Comparison of ENCODE assay signal across 8 mouse cellular contexts in the genomic region with DNA sequence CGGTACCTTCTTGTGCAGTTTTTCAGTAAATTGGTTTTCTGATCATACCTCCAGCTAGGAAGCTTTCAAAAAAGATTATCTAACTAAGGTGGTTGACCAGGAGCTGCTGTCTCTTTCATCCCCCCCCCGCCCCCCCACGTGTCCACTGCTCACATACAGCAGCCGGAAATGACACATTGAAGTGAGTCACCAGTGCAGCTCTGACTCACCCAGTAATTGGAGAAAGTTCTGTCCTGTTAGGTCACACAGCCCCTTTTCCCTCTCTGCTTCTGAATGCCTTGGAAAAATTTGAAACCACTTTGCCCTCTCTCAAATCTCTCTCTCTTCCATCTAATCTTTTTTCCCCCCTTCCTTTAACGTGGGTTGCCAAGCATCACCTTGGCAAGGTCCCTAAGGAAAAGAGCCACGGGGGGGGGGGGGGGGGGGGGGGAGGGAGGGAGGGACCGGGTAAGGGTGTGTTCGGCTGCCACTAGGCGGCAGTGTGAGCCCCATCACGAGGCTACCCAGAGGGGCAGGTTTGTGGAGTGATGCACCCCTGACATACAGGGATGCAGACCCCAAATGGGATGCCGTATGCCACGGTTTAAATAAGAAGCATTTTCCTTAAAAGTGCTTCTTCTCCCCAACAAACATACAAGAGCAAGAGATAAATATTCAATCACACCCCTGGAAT. TPM values are rescaled to one million over a fixed set of nuclear protein-coding genes. Genes with fewer than 3 reads are reported as not detected.
A peak's percentile ranks its signal among the peaks of the same experiment; 100 is the strongest.
DNase-seq lines count a peak whose midpoint lies in the region; ATAC-seq lines count a peak whose summit lies in the region.
"Had no signal": no experiment of that assay in that cellular context is flagged by ENCODE, and none has a peak within 500 bp of the region (broad histone marks: within the 10 kb centered on the region; RNA-seq: fewer than 3 reads in every experiment).

No protein-coding gene starts in this region.

- H3K9ac ChIP-seq in heart, embryonic 12.5 days, result no peak overlapping the region
- H3K9ac ChIP-seq in liver, embryonic 15.5 days, result no peak overlapping the region
- H3K9ac ChIP-seq: limb, embryonic 15.5 days had no signal

- peak; percentile 57 to 69 for DNase-seq in left cerebral cortex, adult 18-20 months (ENCODE audit: low spot score in 2 of 2)
- no peak for DNase-seq in left cerebral cortex, adult 11 months (ENCODE audit: low spot score)
- DNase-seq in MEL-GATA-1-ER (ENCODE audit: extremely low read depth, low read depth), result peak; percentile 56
- DNase-seq in brain, adult 2 months (ENCODE audit: low read depth, low spot score), result peak; percentile 91
- peak; percentile 63 for DNase-seq in thymus, postnatal 14 days

- H3K27me3 ChIP-seq in heart, embryonic 12.5 days (replicated peaks), result no peaks in the 10 kb centered on the region
- peaks cover 41% of the 10 kb centered on the region for H3K27me3 ChIP-seq in liver, embryonic 15.5 days
- H3K27me3 ChIP-seq: limb, embryonic 15.5 days had no signal

- no peaks in the 10 kb centered on the region for H3K9me3 ChIP-seq in heart, embryonic 12.5 days (replicated peaks)
- no peaks in the 10 kb centered on the region for H3K9me3 ChIP-seq in liver, embryonic 15.5 days (replicated peaks)
- H3K9me3 ChIP-seq: limb, embryonic 15.5 days had no signal

- 0 out of 2 replicates have a peak, but pooled peaks cover 6% of the 10 kb centered on the region for H3K4me1 ChIP-seq in heart, embryonic 12.5 days (replicated peaks)
- no peaks in the 10 kb centered on the region; the same call in 1 of the 2 replicates for H3K4me1 ChIP-seq in liver, embryonic 15.5 days (replicated peaks)
- H3K4me1 ChIP-seq: limb, embryonic 15.5 days had no signal

- ATAC-seq in heart, embryonic 12.5 days (ENCODE audit: insufficient number of reproducible peaks, low FRiP score), result peak; percentile 75; the same call in 1 of the 2 replicates
- ATAC-seq in liver, embryonic 15.5 days (ENCODE audit: insufficient read depth), result peak; percentile 45; the same call in 1 of the 2 replicates

- H3K36me3 ChIP-seq in heart, embryonic 12.5 days, result 0 out of 2 replicates have a peak, but pooled peaks cover 3% of the 10 kb centered on the region
- H3K36me3 ChIP-seq in liver, embryonic 15.5 days (replicated peaks), result no peaks in the 10 kb centered on the region
- H3K36me3 ChIP-seq: limb, embryonic 15.5 days had no signal

- 16% methylated on average over 9 of the region's 12 CpGs for WGBS in heart, embryonic 12.5 days
- 13% methylated on average over 12 of the region's 12 CpGs for WGBS in liver, embryonic 15.5 days (ENCODE audit: insufficient replicate concordance)

- H3K4me2 ChIP-seq in heart, embryonic 12.5 days, result no peak overlapping the region
- H3K4me2 ChIP-seq in liver, embryonic 15.5 days, result no peak overlapping the region
- H3K4me2 ChIP-seq: limb, embryonic 15.5 days had no signal

- H3K4me3 ChIP-seq in heart, embryonic 12.5 days, result no peak overlapping the region
- no peak overlapping the region for H3K4me3 ChIP-seq in liver, embryonic 15.5 days (replicated peaks)
- H3K4me3 ChIP-seq: limb, embryonic 15.5 days had no signal

- 0 out of 2 replicates have a peak overlapping the region, but pooled peaks have one; percentile 4 for H3K27ac ChIP-seq in heart, embryonic 12.5 days (ENCODE audit: poor library complexity, severe bottlenecking)
- no peak overlapping the region for H3K27ac ChIP-seq in liver, embryonic 15.5 days (replicated peaks)
- H3K27ac ChIP-seq: limb, embryonic 15.5 days had no signal

RNA-seq across cellular contexts. Expression of a gene that starts 10.1 kb away (rescaled TPM):
- under 1 TPM; 0.70 to 0.89 TPM for total RNA-seq in left cerebral cortex, adult 18-20 months (2021)
- polyA plus RNA-seq in heart, embryonic 12.5 days (2016; fragmentation: Nextera tagmentation; extraction: Ambion mirVana), result 0.69 and 0.70 TPM in 2 replicates
- 0.06 and 0.20 TPM in 2 replicates for polyA plus RNA-seq in liver, embryonic 15.5 days (2015; fragmentation: Nextera tagmentation; extraction: Ambion mirVana)

RNA-seq across cellular contexts. Expression of a gene that starts 16.0 kb away (rescaled TPM):
- total RNA-seq in left cerebral cortex, adult 18-20 months (2021), result 100 to 1,000 TPM; 391 to 401 TPM
- polyA plus RNA-seq in heart, embryonic 12.5 days (2016; fragmentation: Nextera tagmentation; extraction: Ambion mirVana), result 143 and 145 TPM in 2 replicates
- polyA plus RNA-seq in liver, embryonic 15.5 days (2015; fragmentation: Nextera tagmentation; extraction: Ambion mirVana), result 74.7 and 77.6 TPM in 2 replicates

RNA-seq across cellular contexts. Expression of a gene that starts 35.8 kb away (rescaled TPM):
- total RNA-seq in left cerebral cortex, adult 18-20 months (2021), result 100 to 1,000 TPM; 390 to 400 TPM
- 0.12 TPM in 1 of 2 replicates, not detected in the other for polyA plus RNA-seq in heart, embryonic 12.5 days (2016; fragmentation: Nextera tagmentation; extraction: Ambion mirVana)
- polyA plus RNA-seq in liver, embryonic 15.5 days (2015; fragmentation: Nextera tagmentation; extraction: Ambion mirVana), result not detected in 2 replicates

RNA-seq across cellular contexts. Expression of a gene that starts 54.1 kb away (rescaled TPM):
- 1 to 10 TPM; 4.2 to 4.7 TPM for total RNA-seq in left cerebral cortex, adult 18-20 months (2021)
- 7.0 and 7.8 TPM in 2 replicates for polyA plus RNA-seq in heart, embryonic 12.5 days (2016; fragmentation: Nextera tagmentation; extraction: Ambion mirVana)
- 11.1 and 15.6 TPM in 2 replicates for polyA plus RNA-seq in liver, embryonic 15.5 days (2015; fragmentation: Nextera tagmentation; extraction: Ambion mirVana)
